Mouse (Mus musculus) forebrain, embryonic 11.5 days (tissue): ENCODE results near the gene Dock6. TPM values are rescaled to one million over a fixed set of nuclear protein-coding genes. Genes with fewer than 3 reads are reported as not detected.

ENCODE experiments used
- ATAC-seq: fragments of 200-750 bp; cut with Nextera tagmentation; replicated peaks from 2 replicates; pipeline ENCODE4 v1.8.0; 2017; ENCODE audit warnings: moderate TSS enrichment; ENCODE audit not compliant: low FRiP score
- DNase-seq: peaks from one replicate; pipeline ENCODE4 v3.0.0-alpha.2; 2017; ENCODE audit warnings: low spot score
- H3K27ac ChIP-seq: fragments of 300-500 bp; sonication (generic); 2 replicates; pipeline ENCODE4 v1.5.1; 2014; ENCODE audit warnings: low read depth, low read length
- H3K27me3 ChIP-seq: fragments of 300-500 bp; sonication (generic); 2 replicates; pipeline ENCODE4 v1.6.1; 2014; ENCODE audit warnings: mild to moderate bottlenecking, low read length, mixed read lengths; ENCODE audit not compliant: control insufficient read depth, insufficient read depth
- H3K36me3 ChIP-seq: fragments of 300-500 bp; sonication (generic); 2 replicates; pipeline ENCODE4 v1.6.1; 2014; ENCODE audit warnings: mild to moderate bottlenecking, low read length, moderate library complexity, mixed read lengths; ENCODE audit not compliant: control insufficient read depth, insufficient read depth
- H3K4me1 ChIP-seq: fragments of 300-500 bp; sonication (generic); replicated peaks from 2 replicates; pipeline ENCODE4 v1.6.1; 2014; ENCODE audit warnings: low read length, mixed read lengths; ENCODE audit not compliant: control insufficient read depth, insufficient read depth
- H3K4me2 ChIP-seq: fragments of 300-500 bp; sonication (generic); 2 replicates; pipeline ENCODE4 v1.6.1; 2014; ENCODE audit warnings: low read depth, mild to moderate bottlenecking, low read length, moderate library complexity, mixed read lengths; ENCODE audit not compliant: severe bottlenecking
- H3K4me3 ChIP-seq: fragments of 300-500 bp; sonication (generic); 2 replicates; pipeline ENCODE4 v1.5.1; 2014; ENCODE audit warnings: low read depth, low read length
- H3K9ac ChIP-seq: fragments of 300-500 bp; sonication (generic); 2 replicates; pipeline ENCODE4 v1.6.1; 2014; ENCODE audit warnings: low read length
- H3K9me3 ChIP-seq: fragments of 300-500 bp; sonication (generic); 2 replicates; pipeline ENCODE4 v1.6.1; 2016; ENCODE audit warnings: low read length, mixed read lengths; ENCODE audit not compliant: control insufficient read depth
- WGBS: fragments of 180-500 bp; shearing (Covaris S2); extraction: QIAGEN DNeasy Blood & Tissue Kit; methylation state at CpG from one replicate; pipeline ENCODE4 v1.1.7; 2014; 5-methylcytosine and 5-hydroxymethylcytosine counted together
- polyA plus RNA-seq: library from polyadenylated mRNA; unstranded; fragments of >200 nt; fragmentation: Nextera tagmentation; extraction: Ambion mirVana; gene quantifications from 2 replicates; pipeline ENCODE4 v1.2.1, GENCODE M21; 2014

The Dock6 gene
- polyA plus RNA-seq, 1 experiment from 2014 or later = 27.5 TPM

GRCm38 (mm10) chr9:21851084-21851483 lies 1.4 kb downstream of the Dock6 start:
- Histone ChIP-seq H3K27ac (no peak overlapping the region), H3K9me3 (no peaks in the 10 kb centered on the region), H3K4me2 (no peak overlapping the region), H3K9ac (no peak overlapping the region), H3K36me3 (no peaks in the 10 kb centered on the region), H3K4me3 (no peak overlapping the region), H3K4me1 (peaks cover 7% of the 10 kb centered on the region; the same call in 1 of the 2 replicates), H3K27me3 (no peaks in the 10 kb centered on the region)
- no peak for ATAC-seq
- WGBS = 72% methylated on average over 3 of the region's 3 CpGs
- DNase-seq = no peak

GRCm38 (mm10) chr9:21849691-21850677 lies 2.5 kb downstream of the Dock6 start:
- Histone ChIP-seq H3K4me3 (no peak overlapping the region), H3K4me2 (no peak overlapping the region), H3K27me3 (no peaks in the 10 kb centered on the region), H3K9me3 (no peaks in the 10 kb centered on the region), H3K9ac (no peak overlapping the region), H3K4me1 (peaks cover 7% of the 10 kb centered on the region; the same call in 1 of the 2 replicates), H3K36me3 (no peaks in the 10 kb centered on the region), H3K27ac (no peak overlapping the region)
- ATAC-seq (no peak), DNase-seq (no peak)
- 80% methylated on average over 7 of the region's 7 CpGs for WGBS

GRCm38 (mm10) chr9:21847926-21848325 lies 4.5 kb downstream of the Dock6 start:
- Histone ChIP-seq H3K9ac (no peak overlapping the region), H3K4me2 (no peak overlapping the region), H3K4me3 (no peak overlapping the region), H3K27ac (no peak overlapping the region), H3K27me3 (no peaks in the 10 kb centered on the region), H3K36me3 (no peaks in the 10 kb centered on the region), H3K9me3 (no peaks in the 10 kb centered on the region), H3K4me1 (peaks cover 7% of the 10 kb centered on the region; the same call in 1 of the 2 replicates)
- no peak for ATAC-seq
- WGBS = 17% methylated on average over 10 of the region's 10 CpGs
- DNase-seq = no peak

GRCm38 (mm10) chr9:21847425-21847824 lies 5.0 kb downstream of the Dock6 start:
- peaks cover 7% of the 10 kb centered on the region; the same call in 1 of the 2 replicates for H3K4me1 ChIP-seq
- no peak overlapping the region for H3K9ac ChIP-seq
- no peaks in the 10 kb centered on the region for H3K27me3 ChIP-seq
- no peak for DNase-seq
- ATAC-seq = no peak
- H3K36me3 ChIP-seq = no peaks in the 10 kb centered on the region
- H3K4me2 ChIP-seq = no peak overlapping the region
- H3K27ac ChIP-seq = no peak overlapping the region
- no peaks in the 10 kb centered on the region for H3K9me3 ChIP-seq
- H3K4me3 ChIP-seq = no peak overlapping the region
- 27% methylated on average over 3 of the region's 3 CpGs for WGBS

GRCm38 (mm10) chr9:21846755-21847341 lies 5.6 kb downstream of the Dock6 start:
- ATAC-seq (no peak), DNase-seq (no peak)
- H3K9me3 ChIP-seq = no peaks in the 10 kb centered on the region
- no peak overlapping the region for H3K9ac ChIP-seq
- no peak overlapping the region for H3K4me3 ChIP-seq
- peak overlapping the region; percentile 21; the same call in 1 of the 2 replicates for H3K4me2 ChIP-seq
- WGBS = 20% methylated on average over 11 of the region's 11 CpGs
- peak overlapping the region; percentile 12; the same call in 1 of the 2 replicates for H3K27ac ChIP-seq
- H3K36me3 ChIP-seq = no peaks in the 10 kb centered on the region
- H3K4me1 ChIP-seq = peaks cover 7% of the 10 kb centered on the region; the same call in 1 of the 2 replicates
- no peaks in the 10 kb centered on the region for H3K27me3 ChIP-seq

GRCm38 (mm10) chr9:21845381-21846080 lies 6.9 kb downstream of the Dock6 start:
- Histone ChIP-seq H3K4me2 (no peak overlapping the region), H3K4me3 (no peak overlapping the region), H3K4me1 (peaks cover 7% of the 10 kb centered on the region; the same call in 1 of the 2 replicates), H3K9me3 (no peaks in the 10 kb centered on the region), H3K36me3 (no peaks in the 10 kb centered on the region), H3K9ac (no peak overlapping the region), H3K27me3 (no peaks in the 10 kb centered on the region), H3K27ac (no peak overlapping the region)
- ATAC-seq (no peak), DNase-seq (no peak)
- 65% methylated on average over 14 of the region's 14 CpGs for WGBS

DNA sequence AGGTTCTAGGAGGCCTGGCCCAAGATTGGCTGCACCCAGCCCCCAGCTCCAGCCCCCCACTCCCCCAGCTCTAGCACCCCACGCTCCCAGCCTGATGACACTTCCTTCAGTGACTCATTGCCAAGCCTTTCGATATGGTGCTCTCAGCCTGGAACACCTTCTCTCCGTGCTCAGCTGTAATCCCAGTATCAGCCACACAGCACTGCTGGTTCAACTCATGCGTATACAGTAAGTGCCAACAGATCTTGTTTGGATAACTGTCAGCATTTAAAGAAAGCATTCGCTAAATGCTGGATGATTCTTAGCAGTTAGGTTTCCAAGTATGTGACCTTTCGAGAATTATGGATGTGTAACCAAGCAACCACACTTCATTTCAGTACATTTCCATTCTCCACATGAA lies 9.3 kb downstream of the Dock6 start:
- ATAC-seq = no peak
- H3K4me1 ChIP-seq = peaks cover 7% of the 10 kb centered on the region; the same call in 1 of the 2 replicates
- H3K27ac ChIP-seq = no peak overlapping the region

GRCm38 (mm10) chr9:21842391-21842790 lies 10.0 kb downstream of the Dock6 start:
- H3K9ac ChIP-seq = no peak overlapping the region
- no peak overlapping the region for H3K4me3 ChIP-seq
- H3K4me1 ChIP-seq = peaks cover 7% of the 10 kb centered on the region; the same call in 1 of the 2 replicates
- H3K9me3 ChIP-seq = no peaks in the 10 kb centered on the region
- WGBS = 73% methylated on average over 5 of the region's 5 CpGs
- ATAC-seq = no peak
- H3K27ac ChIP-seq = no peak overlapping the region
- no peak overlapping the region for H3K4me2 ChIP-seq
- H3K36me3 ChIP-seq = no peaks in the 10 kb centered on the region
- no peak for DNase-seq
- H3K27me3 ChIP-seq = no peaks in the 10 kb centered on the region

More for the DNA sequence above, 9.3 kb downstream of the Dock6 start:
- Histone ChIP-seq H3K36me3 (no peaks in the 10 kb centered on the region), H3K4me3 (no peak overlapping the region), H3K27me3 (no peaks in the 10 kb centered on the region), H3K9ac (no peak overlapping the region), H3K4me2 (no peak overlapping the region), H3K9me3 (no peaks in the 10 kb centered on the region)
- DNase-seq = no peak
- WGBS = 91% methylated on average over 6 of the region's 6 CpGs
